Mouse (Mus musculus) c-Kit-positive CD71-positive TER-119-positive erythroid progenitor cells, embryonic 14.5 days (primary cell): ENCODE measurements at regions not wholly inside any gene's neighbourhood (a gene's known extent, or its start where the extent isn't known, plus 50 kb on each side); places are given as distances from the start of the nearest gene placed in this dataset.
A peak's percentile ranks its signal among the peaks of the same experiment; 100 is the strongest.

ENCODE experiments used
- DNase-seq: peaks from one replicate; pipeline ENCODE4 v3.0.0-alpha.2; 2013; ENCODE audit warnings: low spot score

GRCm38 (mm10) chr3:148434033-148434432 lies 556.3 kb downstream of the Adgrl2 start:
- DNase-seq, result no peak

- DNase-seq, result no peak
Measured at GRCm38 (mm10) chr3:148429012-148429865, 561.1 kb downstream of the Adgrl2 start.

GRCm38 (mm10) chr3:148424089-148424488 lies 566.3 kb downstream of the Adgrl2 start:
- DNase-seq, result no peak

- DNase-seq, result no peak
Measured at GRCm38 (mm10) chr3:148423383-148423782, 567.0 kb downstream of the Adgrl2 start.

- no peak for DNase-seq
Measured at GRCm38 (mm10) chr3:148422720-148423119, 567.6 kb downstream of the Adgrl2 start.

- DNase-seq, result no peak
Measured at GRCm38 (mm10) chr3:148422205-148422604, 568.1 kb downstream of the Adgrl2 start.

- DNase-seq, result no peak
Measured at GRCm38 (mm10) chr3:148420303-148420702, 570.1 kb downstream of the Adgrl2 start.

- DNase-seq, result no peak
Measured at GRCm38 (mm10) chr3:148419462-148420074, 570.8 kb downstream of the Adgrl2 start.

GRCm38 (mm10) chr3:148418067-148418466 lies 572.3 kb downstream of the Adgrl2 start:
- no peak for DNase-seq

- no peak for DNase-seq
Measured at GRCm38 (mm10) chr3:148415443-148415842, 574.9 kb downstream of the Adgrl2 start.

GRCm38 (mm10) chr3:148413027-148413426 lies 577.3 kb downstream of the Adgrl2 start:
- no peak for DNase-seq

GRCm38 (mm10) chr3:148412191-148412590 lies 578.2 kb downstream of the Adgrl2 start:
- no peak for DNase-seq

GRCm38 (mm10) chr3:148398349-148398748 lies 592.0 kb downstream of the Adgrl2 start:
- DNase-seq, result no peak

- DNase-seq, result no peak
Measured at GRCm38 (mm10) chr3:148387550-148387949, 602.8 kb downstream of the Adgrl2 start.

- peak; percentile 0 for DNase-seq
Measured at GRCm38 (mm10) chr3:148385712-148386111, 604.6 kb downstream of the Adgrl2 start.

- no peak for DNase-seq
Measured at GRCm38 (mm10) chr3:148381057-148381456, 609.3 kb downstream of the Adgrl2 start.

GRCm38 (mm10) chr3:148363331-148363730 lies 627.0 kb downstream of the Adgrl2 start:
- no peak for DNase-seq

- DNase-seq, result no peak
Measured at GRCm38 (mm10) chr3:148362453-148362864, 627.9 kb downstream of the Adgrl2 start.

GRCm38 (mm10) chr3:148343633-148344361 lies 646.6 kb downstream of the Adgrl2 start:
- DNase-seq, result no peak

GRCm38 (mm10) chr3:148343256-148343632 lies 647.1 kb downstream of the Adgrl2 start:
- no peak for DNase-seq

- DNase-seq, result no peak
Measured at GRCm38 (mm10) chr3:148339258-148339657, 651.1 kb downstream of the Adgrl2 start.

GRCm38 (mm10) chr3:148336640-148337039 lies 653.7 kb downstream of the Adgrl2 start:
- no peak for DNase-seq

GRCm38 (mm10) chr3:148336091-148336511 lies 654.3 kb downstream of the Adgrl2 start:
- DNase-seq, result no peak
